Mouse (Mus musculus) limb, embryonic 12.5 days (tissue): Measurements from ENCODE around the gene Polr1b. TPM values are rescaled to one million over a fixed set of nuclear protein-coding genes. Genes with fewer than 3 reads are reported as not detected.

Source experiments
- ATAC-seq: fragments of 200-750 bp; cut with Nextera tagmentation; 2 replicates; pipeline ENCODE4 v1.8.0; 2017; ENCODE audit warnings: low read depth, moderate TSS enrichment; ENCODE audit not compliant: insufficient number of reproducible peaks, insufficient read depth, low FRiP score, low TSS enrichment
- H3K27ac ChIP-seq: fragments of 300-500 bp; sonication (generic); 2 replicates; pipeline ENCODE4 v1.5.1; 2016; ENCODE audit warnings: mild to moderate bottlenecking, moderate library complexity
- H3K27me3 ChIP-seq: fragments of 300-500 bp; sonication (generic); 2 replicates; pipeline ENCODE4 v1.6.1; 2016; ENCODE audit warnings: mild to moderate bottlenecking, moderate library complexity
- H3K36me3 ChIP-seq: fragments of 300-500 bp; sonication (generic); 2 replicates; pipeline ENCODE4 v1.6.1; 2016; ENCODE audit warnings: mild to moderate bottlenecking, moderate library complexity
- H3K4me1 ChIP-seq: fragments of 300-500 bp; sonication (generic); replicated peaks from 2 replicates; pipeline ENCODE4 v1.6.1; 2016
- H3K4me2 ChIP-seq: fragments of 300-500 bp; sonication (generic); 2 replicates; pipeline ENCODE4 v1.6.1; 2016; ENCODE audit warnings: mild to moderate bottlenecking, moderate library complexity
- H3K4me3 ChIP-seq: fragments of 300-500 bp; sonication (generic); replicated peaks from 2 replicates; pipeline ENCODE4 v1.5.1; 2016; ENCODE audit warnings: mild to moderate bottlenecking
- H3K9ac ChIP-seq: fragments of 300-500 bp; sonication (generic); replicated peaks from 2 replicates; pipeline ENCODE4 v1.6.1; 2016; ENCODE audit warnings: mild to moderate bottlenecking, moderate library complexity
- H3K9me3 ChIP-seq: fragments of 300-500 bp; sonication (generic); 2 replicates; pipeline ENCODE4 v1.6.1; 2016; ENCODE audit warnings: mild to moderate bottlenecking, moderate library complexity
- WGBS: fragments of 180-500 bp; shearing (Covaris S2); methylation state at CpG from one replicate; pipeline ENCODE4 v1.1.7; 2016; 5-methylcytosine and 5-hydroxymethylcytosine counted together
- polyA plus RNA-seq: library from polyadenylated mRNA; unstranded; fragments of >200 nt; fragmentation: Nextera tagmentation; extraction: Ambion mirVana; gene quantifications from 2 replicates; pipeline ENCODE4 v1.2.1, GENCODE M21; 2016

The Polr1b gene
- polyA plus RNA-seq, 1 experiment from 2014 or later = 36.3 TPM

DNA sequence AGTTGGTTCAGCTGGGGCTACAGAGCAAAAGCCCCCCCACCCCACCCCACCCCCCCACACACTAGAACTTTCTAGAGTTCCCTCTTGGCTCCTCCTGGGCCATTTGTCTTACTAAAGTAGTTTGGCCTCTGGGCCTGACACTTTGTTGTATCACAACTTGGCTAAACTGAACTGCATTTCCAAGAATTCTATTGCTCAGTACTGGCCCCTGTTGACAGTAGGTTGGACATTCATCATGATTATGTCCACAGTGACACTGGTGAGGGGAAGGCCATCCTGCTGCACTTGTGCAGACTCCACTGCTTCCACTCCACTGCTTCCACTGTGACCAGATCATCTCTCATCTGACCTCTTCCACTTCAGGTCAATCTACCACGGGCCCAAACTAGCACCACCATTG, 52.0 kb downstream of the Polr1b start:
- 76% methylated on average over 1 of the region's 1 CpGs for WGBS
- no peaks in the 10 kb centered on the region for H3K27me3 ChIP-seq

DNA sequence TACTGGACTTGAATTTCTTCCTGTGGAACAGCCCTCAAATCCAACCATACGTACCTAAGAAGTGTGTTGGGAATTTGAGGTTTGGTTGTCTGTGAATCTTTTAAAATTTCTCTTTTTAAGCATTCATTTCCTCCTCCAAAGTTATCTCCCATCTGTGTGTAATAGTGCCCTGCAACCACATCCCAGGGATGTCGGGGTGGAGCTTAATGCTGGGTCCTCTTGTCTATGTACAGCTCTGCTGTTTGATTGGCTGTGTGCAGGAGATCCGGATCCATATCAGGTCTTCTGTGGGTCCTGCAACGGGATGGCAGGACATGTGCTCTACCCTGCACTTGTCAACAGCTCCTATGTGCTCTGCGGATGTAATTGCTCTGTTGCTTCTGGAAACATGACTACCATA, 64.0 kb downstream of the Polr1b start:
- Histone ChIP-seq H3K27me3 (no peaks in the 10 kb centered on the region), H3K4me2 (no peak overlapping the region), H3K36me3 (no peaks in the 10 kb centered on the region), H3K4me3 (no peak overlapping the region), H3K9me3 (no peaks in the 10 kb centered on the region), H3K9ac (no peak overlapping the region), H3K27ac (no peak overlapping the region), H3K4me1 (no peaks in the 10 kb centered on the region)
- WGBS = 70% methylated on average over 5 of the region's 5 CpGs
- ATAC-seq = no peak

More for the DNA sequence above, 52.0 kb downstream of the Polr1b start:
- H3K4me2 ChIP-seq = no peak overlapping the region
- no peaks in the 10 kb centered on the region for H3K4me1 ChIP-seq
- H3K9ac ChIP-seq = no peak overlapping the region
- ATAC-seq = no peak
- H3K9me3 ChIP-seq = no peaks in the 10 kb centered on the region
- no peak overlapping the region for H3K4me3 ChIP-seq
- H3K27ac ChIP-seq = no peak overlapping the region
- no peaks in the 10 kb centered on the region for H3K36me3 ChIP-seq

DNA sequence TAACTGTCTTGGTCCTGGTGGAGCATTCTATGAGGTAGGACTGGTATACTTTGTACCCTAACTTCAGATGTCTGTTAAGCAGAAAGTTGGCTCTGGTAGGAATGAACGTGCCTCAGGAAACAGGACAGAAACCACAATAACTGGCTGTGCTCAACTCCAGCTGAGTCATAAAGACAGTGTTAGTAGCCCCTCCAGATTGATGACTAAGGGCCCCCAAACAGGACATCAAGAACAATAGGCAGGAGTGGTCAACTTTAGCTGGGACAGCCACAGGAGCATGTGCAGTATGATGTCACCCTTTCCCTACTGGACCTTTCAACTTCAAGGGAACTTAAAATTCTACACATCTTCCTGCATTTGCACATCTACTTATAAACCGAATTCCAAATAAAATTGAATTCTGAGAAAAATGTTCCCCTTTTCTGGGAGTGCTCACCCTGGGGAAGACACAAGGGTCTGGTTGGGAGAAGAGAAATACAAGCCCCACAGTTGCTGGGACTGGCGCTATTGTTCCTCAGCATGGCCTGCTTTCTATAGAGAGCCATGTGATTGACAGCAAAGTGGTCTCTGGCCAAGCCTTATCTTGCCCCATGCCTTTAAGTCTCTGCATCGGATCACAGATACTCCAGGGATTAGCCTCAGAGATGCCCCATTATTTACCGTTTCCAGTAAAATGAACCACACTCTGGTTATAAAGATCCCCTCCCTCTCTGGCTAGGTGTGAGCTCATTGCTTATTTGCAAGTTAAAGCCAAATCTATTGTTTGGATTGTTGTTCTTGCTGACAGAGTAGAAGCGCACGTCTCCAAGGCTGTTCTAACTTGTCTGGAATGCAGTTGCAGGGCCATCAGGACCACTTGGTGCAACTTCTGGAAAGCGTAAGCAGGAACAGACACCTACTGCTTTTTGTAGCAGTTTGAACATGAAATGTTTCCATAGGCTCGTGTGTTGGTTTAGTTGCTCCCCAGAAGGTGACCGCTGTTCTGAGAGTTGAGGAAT, 66.0 kb downstream of the Polr1b start:
- no peak overlapping the region for H3K27ac ChIP-seq
- H3K9ac ChIP-seq = no peak overlapping the region
- H3K27me3 ChIP-seq = no peaks in the 10 kb centered on the region
- no peak overlapping the region for H3K4me2 ChIP-seq
- H3K4me1 ChIP-seq = no peaks in the 10 kb centered on the region
- no peaks in the 10 kb centered on the region for H3K9me3 ChIP-seq
- H3K4me3 ChIP-seq = no peak overlapping the region
- ATAC-seq = no peak
- H3K36me3 ChIP-seq = no peaks in the 10 kb centered on the region
- WGBS = 76% methylated on average over 10 of the region's 10 CpGs

GRCm38 (mm10) chr2:129173386-129173785, 72.6 kb downstream of the Polr1b start:
- Histone ChIP-seq H3K4me1 (peaks cover 3% of the 10 kb centered on the region; the same call in 1 of the 2 replicates), H3K36me3 (no peaks in the 10 kb centered on the region), H3K4me2 (no peak overlapping the region), H3K27me3 (peaks cover 6% of the 10 kb centered on the region; the same call in 1 of the 2 replicates), H3K27ac (no peak overlapping the region), H3K9ac (no peak overlapping the region), H3K9me3 (peaks cover 5% of the 10 kb centered on the region; the same call in 1 of the 2 replicates), H3K4me3 (no peak overlapping the region)
- ATAC-seq = no peak
- 48% methylated on average over 10 of the region's 10 CpGs for WGBS

- H3K27ac ChIP-seq = no peak overlapping the region
- ATAC-seq = no peak
- H3K4me2 ChIP-seq = no peak overlapping the region
- WGBS = 36% methylated on average over 7 of the region's 7 CpGs
- H3K4me3 ChIP-seq = no peak overlapping the region
- H3K9me3 ChIP-seq = peaks cover 5% of the 10 kb centered on the region; the same call in 1 of the 2 replicates
- no peak overlapping the region for H3K9ac ChIP-seq
- no peaks in the 10 kb centered on the region for H3K36me3 ChIP-seq
- peaks cover 6% of the 10 kb centered on the region; the same call in 1 of the 2 replicates for H3K27me3 ChIP-seq
- peaks cover 6% of the 10 kb centered on the region; the same call in 1 of the 2 replicates for H3K4me1 ChIP-seq
These were observed 73.7 kb downstream of the Polr1b start for GRCm38 (mm10) chr2:129174474-129174873.

GRCm38 (mm10) chr2:129175636-129176035, 74.8 kb downstream of the Polr1b start:
- H3K9ac ChIP-seq = no peak overlapping the region
- no peak overlapping the region for H3K27ac ChIP-seq
- H3K4me1 ChIP-seq = peaks cover 6% of the 10 kb centered on the region; the same call in 1 of the 2 replicates
- no peaks in the 10 kb centered on the region for H3K36me3 ChIP-seq
- ATAC-seq = no peak
- WGBS = 68% methylated on average over 2 of the region's 2 CpGs
- peaks cover 5% of the 10 kb centered on the region; the same call in 1 of the 2 replicates for H3K9me3 ChIP-seq
- no peak overlapping the region for H3K4me2 ChIP-seq
- peaks cover 6% of the 10 kb centered on the region; the same call in 1 of the 2 replicates for H3K27me3 ChIP-seq
- H3K4me3 ChIP-seq = no peak overlapping the region

Other genes starting within 250 kb of the Polr1b start
- 2.3 and 3.0 TPM in 2 replicates for gene Fbln7, start 238.0 kb upstream of the Polr1b start, polyA plus RNA-seq
- gene Zc3h8, start 156.9 kb upstream of the Polr1b start, polyA plus RNA-seq = 9.2 and 9.4 TPM in 2 replicates
- 2.8 and 3.5 TPM in 2 replicates for gene Zc3h6, start 133.6 kb upstream of the Polr1b start, polyA plus RNA-seq
- 31.4 and 34.8 TPM in 2 replicates for gene Gm10762, start 133.3 kb upstream of the Polr1b start, polyA plus RNA-seq
- 0.06 and 0.17 TPM in 2 replicates for gene Vinac1, start 52.8 kb upstream of the Polr1b start, polyA plus RNA-seq
- 18.2 and 20.0 TPM in 2 replicates for gene Ttl, start 35.1 kb upstream of the Polr1b start, polyA plus RNA-seq
- gene Chchd5, start 28.7 kb downstream of the Polr1b start, polyA plus RNA-seq = 29.4 and 29.8 TPM in 2 replicates
- gene Slc20a1, start 97.8 kb downstream of the Polr1b start, polyA plus RNA-seq = 43.9 and 46.9 TPM in 2 replicates
- gene Ckap2l, start 196.2 kb downstream of the Polr1b start, polyA plus RNA-seq = 39.0 and 54.0 TPM in 2 replicates
- gene Il1a, start 209.0 kb downstream of the Polr1b start, polyA plus RNA-seq = 0.12 TPM in 1 of 2 replicates, not detected in the other